Mouse (Mus musculus): ENCODE data around the gene Peli2.

The Peli2 gene

GRCm38 (mm10) chr14:48190946-48191345 lies 70.3 kb downstream of the Peli2 start:
- DNase-seq (ENCODE audit: low spot score) = no peak

GRCm38 (mm10) chr14:48191925-48192324 lies 71.3 kb downstream of the Peli2 start:
- DNase-seq (ENCODE audit: low spot score) = no peak

GRCm38 (mm10) chr14:48196804-48197203 lies 76.2 kb downstream of the Peli2 start:
- no peak for DNase-seq (ENCODE audit: low spot score)

GRCm38 (mm10) chr14:48197287-48197686 lies 76.7 kb downstream of the Peli2 start:
- no peak for DNase-seq (ENCODE audit: low spot score)

- DNase-seq (ENCODE audit: low spot score) = no peak
Observed at GRCm38 (mm10) chr14:48198190-48198954, 77.7 kb downstream of the Peli2 start.

GRCm38 (mm10) chr14:48198957-48199356 lies 78.3 kb downstream of the Peli2 start:
- DNase-seq (ENCODE audit: low spot score) = no peak

GRCm38 (mm10) chr14:48199506-48199905 lies 78.9 kb downstream of the Peli2 start:
- DNase-seq (ENCODE audit: low spot score) = no peak

GRCm38 (mm10) chr14:48200291-48200690 lies 79.7 kb downstream of the Peli2 start:
- no peak for DNase-seq (ENCODE audit: low spot score)

- DNase-seq (ENCODE audit: low spot score) = no peak
Observed at GRCm38 (mm10) chr14:48200788-48201187, 80.2 kb downstream of the Peli2 start.

GRCm38 (mm10) chr14:48201403-48201802 lies 80.8 kb downstream of the Peli2 start:
- DNase-seq (ENCODE audit: low spot score) = no peak

GRCm38 (mm10) chr14:48202096-48203036 lies 81.7 kb downstream of the Peli2 start:
- DNase-seq (ENCODE audit: low spot score) = no peak

- no peak for DNase-seq (ENCODE audit: low spot score)
Observed at GRCm38 (mm10) chr14:48205044-48205443, 84.4 kb downstream of the Peli2 start.

- DNase-seq (ENCODE audit: low spot score) = no peak
Observed at GRCm38 (mm10) chr14:48205635-48206034, 85.0 kb downstream of the Peli2 start.

- DNase-seq (ENCODE audit: low spot score) = no peak
Observed at GRCm38 (mm10) chr14:48207119-48207518, 86.5 kb downstream of the Peli2 start.

- no peak for DNase-seq (ENCODE audit: low spot score)
Observed at GRCm38 (mm10) chr14:48207746-48208640, 87.4 kb downstream of the Peli2 start.

GRCm38 (mm10) chr14:48209436-48209835 lies 88.8 kb downstream of the Peli2 start:
- DNase-seq (ENCODE audit: low spot score) = no peak

- DNase-seq (ENCODE audit: low spot score) = no peak
Observed at GRCm38 (mm10) chr14:48210089-48210488, 89.5 kb downstream of the Peli2 start.

GRCm38 (mm10) chr14:48211526-48211925 lies 90.9 kb downstream of the Peli2 start:
- DNase-seq (ENCODE audit: low spot score) = no peak

- no peak for DNase-seq (ENCODE audit: low spot score)
Observed at GRCm38 (mm10) chr14:48212839-48213238, 92.2 kb downstream of the Peli2 start.

GRCm38 (mm10) chr14:48213593-48213992 lies 93.0 kb downstream of the Peli2 start:
- no peak for DNase-seq (ENCODE audit: low spot score)

- no peak for DNase-seq (ENCODE audit: low spot score)
Observed at GRCm38 (mm10) chr14:48222051-48222450, 101.4 kb downstream of the Peli2 start.

- DNase-seq (ENCODE audit: low spot score) = no peak
Observed at GRCm38 (mm10) chr14:48222684-48223083, 102.1 kb downstream of the Peli2 start.

Data from ovary, postnatal 14 days (tissue).